Mouse (Mus musculus) forebrain, embryonic 15.5 days (tissue): ENCODE results near the gene Arpin. TPM values are rescaled to one million over a fixed set of nuclear protein-coding genes. Genes with fewer than 3 reads are reported as not detected.

ENCODE experiments used
- ATAC-seq: fragments of 200-750 bp; cut with Nextera tagmentation; replicated peaks from 2 replicates; pipeline ENCODE4 v1.8.0; 2017; ENCODE audit warnings: mild to moderate bottlenecking, moderate TSS enrichment, moderate library complexity
- H3K27ac ChIP-seq: fragments of 300-500 bp; sonication (generic); replicated peaks from 2 replicates; pipeline ENCODE4 v1.5.1; 2015; ENCODE audit warnings: mild to moderate bottlenecking, inconsistent platforms
- H3K27me3 ChIP-seq: fragments of 300-500 bp; sonication (generic); 2 replicates; pipeline ENCODE4 v1.6.1; 2015; ENCODE audit warnings: inconsistent platforms
- H3K36me3 ChIP-seq: fragments of 300-500 bp; sonication (generic); 2 replicates; pipeline ENCODE4 v1.6.1; 2015; ENCODE audit warnings: mild to moderate bottlenecking, inconsistent platforms
- H3K4me1 ChIP-seq: fragments of 300-500 bp; sonication (generic); 2 replicates; pipeline ENCODE4 v1.6.1; 2015; ENCODE audit warnings: inconsistent platforms
- H3K4me2 ChIP-seq: fragments of 300-500 bp; sonication (generic); replicated peaks from 2 replicates; pipeline ENCODE4 v1.6.1; 2015; ENCODE audit warnings: mild to moderate bottlenecking, inconsistent platforms
- H3K4me3 ChIP-seq: fragments of 300-500 bp; sonication (generic); 2 replicates; pipeline ENCODE4 v1.5.1; 2015; ENCODE audit warnings: mild to moderate bottlenecking, inconsistent platforms
- H3K9ac ChIP-seq: fragments of 300-500 bp; sonication (generic); replicated peaks from 2 replicates; pipeline ENCODE4 v1.6.1; 2015; ENCODE audit warnings: mild to moderate bottlenecking, inconsistent platforms
- H3K9me3 ChIP-seq: fragments of 300-500 bp; sonication (generic); 2 replicates; pipeline ENCODE4 v1.6.1; 2016; ENCODE audit warnings: inconsistent platforms
- WGBS: fragments of 180-500 bp; shearing (Covaris S2); methylation state at CpG from one replicate; pipeline ENCODE4 v1.1.7; 2015; ENCODE audit warnings: mixed read lengths; 5-methylcytosine and 5-hydroxymethylcytosine counted together
- polyA plus RNA-seq: library from polyadenylated mRNA; unstranded; fragments of >200 nt; fragmentation: Nextera tagmentation; extraction: Ambion mirVana; gene quantifications from 2 replicates; pipeline ENCODE4 v1.2.1, GENCODE M21; 2015

The Arpin gene
- 13.0 and 13.4 TPM in 2 replicates for polyA plus RNA-seq

- WGBS: 1% methylated on average over 32 of the region's 32 CpGs
- H3K27ac ChIP-seq: 0 out of 2 replicates have a peak within 1 kb of the TSS, but pooled peaks have one; percentile 3
- peak; percentile 68 for ATAC-seq
- no peaks in the 10 kb centered on the region for H3K36me3 ChIP-seq
- no peaks in the 10 kb centered on the region for H3K9me3 ChIP-seq
- peak within 1 kb of the TSS; percentile 62 for H3K4me2 ChIP-seq
- no peaks in the 10 kb centered on the region for H3K27me3 ChIP-seq
- H3K9ac ChIP-seq: peak within 1 kb of the TSS; percentile 60
- H3K4me3 ChIP-seq: peak within 1 kb of the TSS; percentile 46
- H3K4me1 ChIP-seq: peaks cover 17% of the 10 kb centered on the region
Measured at GRCm38 (mm10) chr7:79934862-79935510, at the start of gene Arpin. Arpin (minus strand) TSS chr7:79935359.

- ATAC-seq: no peak
- no peak overlapping the region for H3K4me2 ChIP-seq
Measured at GRCm38 (mm10) chr7:79975316-79975715, 40.2 kb upstream of the Arpin start.

GRCm38 (mm10) chr7:79972195-79972594 lies 37.0 kb upstream of the Arpin start:
- Histone ChIP-seq H3K9me3 (no peaks in the 10 kb centered on the region), H3K4me3 (no peak overlapping the region), H3K4me2 (no peak overlapping the region), H3K36me3 (no peaks in the 10 kb centered on the region), H3K4me1 (no peaks in the 10 kb centered on the region), H3K27ac (no peak overlapping the region), H3K27me3 (no peaks in the 10 kb centered on the region), H3K9ac (no peak overlapping the region)
- no peak for ATAC-seq
- 86% methylated on average over 5 of the region's 5 CpGs for WGBS

More at GRCm38 (mm10) chr7:79975316-79975715, 40.2 kb upstream of the Arpin start:
- H3K4me3 ChIP-seq: no peak overlapping the region
- no peak overlapping the region for H3K9ac ChIP-seq
- no peaks in the 10 kb centered on the region for H3K4me1 ChIP-seq
- WGBS: 90% methylated on average over 2 of the region's 2 CpGs
- H3K9me3 ChIP-seq: no peaks in the 10 kb centered on the region
- no peak overlapping the region for H3K27ac ChIP-seq
- no peaks in the 10 kb centered on the region for H3K36me3 ChIP-seq
- no peaks in the 10 kb centered on the region for H3K27me3 ChIP-seq

- 46% methylated on average over 1 of the region's 1 CpGs for WGBS
- H3K9me3 ChIP-seq: no peaks in the 10 kb centered on the region
- ATAC-seq: no peak
Measured at GRCm38 (mm10) chr7:79970336-79970735, 35.2 kb upstream of the Arpin start.

GRCm38 (mm10) chr7:79968326-79968725 lies 33.2 kb upstream of the Arpin start:
- no peak overlapping the region for H3K27ac ChIP-seq
- 86% methylated on average over 6 of the region's 6 CpGs for WGBS
- no peak overlapping the region for H3K9ac ChIP-seq
- H3K4me2 ChIP-seq: no peak overlapping the region
- no peaks in the 10 kb centered on the region for H3K36me3 ChIP-seq
- no peaks in the 10 kb centered on the region for H3K4me1 ChIP-seq
- no peaks in the 10 kb centered on the region for H3K27me3 ChIP-seq
- H3K9me3 ChIP-seq: no peaks in the 10 kb centered on the region
- no peak overlapping the region for H3K4me3 ChIP-seq
- no peak for ATAC-seq

More at GRCm38 (mm10) chr7:79970336-79970735, 35.2 kb upstream of the Arpin start:
- Histone ChIP-seq H3K4me2 (no peak overlapping the region), H3K27ac (no peak overlapping the region), H3K36me3 (no peaks in the 10 kb centered on the region), H3K4me3 (no peak overlapping the region), H3K27me3 (no peaks in the 10 kb centered on the region), H3K4me1 (no peaks in the 10 kb centered on the region), H3K9ac (no peak overlapping the region)

GRCm38 (mm10) chr7:79961600-79961999 lies 26.4 kb upstream of the Arpin start:
- Histone ChIP-seq H3K27ac (no peak overlapping the region), H3K4me1 (no peaks in the 10 kb centered on the region), H3K9ac (no peak overlapping the region), H3K4me3 (no peak overlapping the region), H3K27me3 (no peaks in the 10 kb centered on the region), H3K4me2 (no peak overlapping the region), H3K9me3 (no peaks in the 10 kb centered on the region), H3K36me3 (no peaks in the 10 kb centered on the region)
- no peak for ATAC-seq
- WGBS: 69% methylated on average over 1 of the region's 1 CpGs

GRCm38 (mm10) chr7:79956131-79956530 lies 21.0 kb upstream of the Arpin start:
- Histone ChIP-seq H3K36me3 (no peaks in the 10 kb centered on the region), H3K4me1 (no peaks in the 10 kb centered on the region), H3K4me2 (no peak overlapping the region), H3K9ac (no peak overlapping the region), H3K27me3 (no peaks in the 10 kb centered on the region), H3K4me3 (no peak overlapping the region), H3K9me3 (no peaks in the 10 kb centered on the region), H3K27ac (no peak overlapping the region)
- ATAC-seq: no peak
- 97% methylated on average over 1 of the region's 1 CpGs for WGBS

- no peak overlapping the region for H3K27ac ChIP-seq
- 95% methylated on average over 1 of the region's 1 CpGs for WGBS
- no peaks in the 10 kb centered on the region for H3K9me3 ChIP-seq
- no peaks in the 10 kb centered on the region for H3K27me3 ChIP-seq
- ATAC-seq: no peak
- no peak overlapping the region for H3K4me3 ChIP-seq
- H3K4me2 ChIP-seq: no peak overlapping the region
- no peaks in the 10 kb centered on the region for H3K36me3 ChIP-seq
- H3K4me1 ChIP-seq: no peaks in the 10 kb centered on the region
- H3K9ac ChIP-seq: no peak overlapping the region
Measured at GRCm38 (mm10) chr7:79954890-79955289, 19.7 kb upstream of the Arpin start.

GRCm38 (mm10) chr7:79951038-79951437 lies 15.9 kb upstream of the Arpin start:
- Histone ChIP-seq H3K27ac (no peak overlapping the region), H3K36me3 (no peaks in the 10 kb centered on the region), H3K4me2 (no peak overlapping the region), H3K9me3 (no peaks in the 10 kb centered on the region), H3K27me3 (no peaks in the 10 kb centered on the region), H3K4me1 (no peaks in the 10 kb centered on the region), H3K9ac (no peak overlapping the region), H3K4me3 (no peak overlapping the region)
- no peak for ATAC-seq
- WGBS: 71% methylated on average over 3 of the region's 3 CpGs

GRCm38 (mm10) chr7:79950236-79950635 lies 15.1 kb upstream of the Arpin start:
- Histone ChIP-seq H3K4me3 (no peak overlapping the region), H3K4me1 (no peaks in the 10 kb centered on the region), H3K9ac (no peak overlapping the region), H3K36me3 (no peaks in the 10 kb centered on the region), H3K9me3 (no peaks in the 10 kb centered on the region), H3K4me2 (no peak overlapping the region), H3K27ac (no peak overlapping the region), H3K27me3 (no peaks in the 10 kb centered on the region)
- ATAC-seq: no peak
- 84% methylated on average over 6 of the region's 6 CpGs for WGBS

GRCm38 (mm10) chr7:79935511-79936205 lies 499 bp upstream of the Arpin start:
- Histone ChIP-seq H3K9ac (peak overlapping the region; percentile 60), H3K27me3 (no peaks in the 10 kb centered on the region), H3K36me3 (no peaks in the 10 kb centered on the region), H3K9me3 (no peaks in the 10 kb centered on the region), H3K4me1 (peaks cover 17% of the 10 kb centered on the region), H3K4me2 (peak overlapping the region; percentile 62), H3K27ac (no peak overlapping the region), H3K4me3 (peak overlapping the region; percentile 46)
- 0 out of 2 replicates have a peak, but pooled peaks have one; percentile 19 for ATAC-seq
- 9% methylated on average over 19 of the region's 19 CpGs for WGBS

GRCm38 (mm10) chr7:79934461-79934860 lies 698 bp downstream of the Arpin start:
- Histone ChIP-seq H3K27ac (0 out of 2 replicates have a peak overlapping the region, but pooled peaks have one; percentile 3), H3K36me3 (no peaks in the 10 kb centered on the region), H3K9me3 (no peaks in the 10 kb centered on the region), H3K9ac (peak overlapping the region; percentile 60), H3K27me3 (no peaks in the 10 kb centered on the region), H3K4me3 (peak overlapping the region; percentile 46), H3K4me1 (peaks cover 17% of the 10 kb centered on the region), H3K4me2 (peak overlapping the region; percentile 62)
- ATAC-seq: no peak
- 36% methylated on average over 5 of the region's 5 CpGs for WGBS
